Mouse (Mus musculus): ENCODE measurements around the gene Ptpre.

DNA sequence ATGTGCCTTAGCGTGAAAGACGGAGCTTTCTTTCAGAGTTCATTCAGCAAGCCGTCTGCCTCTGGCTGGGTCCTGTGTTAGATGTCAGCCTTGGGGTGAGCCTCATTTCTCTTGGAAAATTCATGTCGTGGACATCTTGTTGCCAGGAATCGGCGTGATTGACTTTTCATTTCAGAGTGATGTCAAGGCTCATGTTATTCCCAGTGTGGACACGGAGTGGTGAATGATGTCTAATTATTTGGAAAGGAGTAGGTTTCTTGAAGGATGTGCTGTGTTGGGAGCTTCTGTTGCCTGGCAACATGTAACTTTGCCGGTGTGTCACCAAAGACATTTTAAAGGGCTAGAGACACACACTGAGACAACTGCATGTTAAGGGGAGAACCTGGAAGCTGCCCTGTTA lies 77.6 kb downstream of the Ptpre start:
- TF ChIP-seq CTCF (IDR thresholded peaks at IDR 0.05; ENCODE audit: low read depth, low read length) (no peak), POLR2A (IDR thresholded peaks at IDR 0.05; ENCODE audit: extremely low read depth, insufficient read depth, low read length) (no peak)

Measured in liver, adult 2 months (tissue).